Mouse (Mus musculus): ENCODE results near the gene Ccl24.
"Not testable (repeated sequence)": the region's sequence is repeated elsewhere in the genome, so short reads cannot be mapped to it uniquely, and the experiment has no call there.

- not testable (repeated sequence) for TF ChIP-seq CTCF, EP300 (IDR thresholded peaks at IDR 0.05)
These were observed 46.9 kb upstream of the Ccl24 start for GRCm38 (mm10) chr5:135619741-135620140.
